Mouse (Mus musculus) olfactory bulb, adult 2 months (tissue): ENCODE measurements around the gene Col4a2.

Experiments
- CTCF ChIP-seq: fragments of 200-500 bp; IDR thresholded peaks from 2 replicates; pipeline ENCODE4 v1.5.1; 2012; ENCODE audit warnings: low read depth, mild to moderate bottlenecking, low read length, moderate library complexity; ENCODE audit not compliant: insufficient read depth
- POLR2A ChIP-seq: fragments of 200-500 bp; IDR thresholded peaks from 2 replicates; pipeline ENCODE4 v1.6.1; 2012; ENCODE audit warnings: mild to moderate bottlenecking, low read depth, low read length, moderate library complexity; ENCODE audit not compliant: insufficient read depth

GRCm38 (mm10) chr8:11375749-11376438 is 63.3 kb downstream of the Col4a2 start:
- TF ChIP-seq CTCF (no peak), POLR2A (no peak)
